Mouse (Mus musculus) midbrain, embryonic 16.5 days (tissue): Measurements from ENCODE around the gene Prdm15. TPM values are rescaled to one million over a fixed set of nuclear protein-coding genes. Genes with fewer than 3 reads are reported as not detected.

Experiments
- microRNA-seq: library from miRNA; unstranded; fragments of <30 nt; microRNA quantifications from one replicate; pipeline ENCODE4, GENCODE M21; 2017
- polyA plus RNA-seq: library from polyadenylated mRNA; unstranded; fragments of >200 nt; fragmentation: Nextera tagmentation; extraction: Ambion mirVana; gene quantifications from 2 replicates; pipeline ENCODE4 v1.2.1, GENCODE M21; 2015

The Prdm15 gene
- polyA plus RNA-seq, 1 experiment from 2014 or later, result 10.9 TPM

Small RNA genes lying within 50 kb of the gene (microRNA-seq; reads per million reads assigned to microRNA genes)
- gene Mir6964, result not detected

Other genes with a start within 250 kb of the Prdm15 start
- 0.08 and 0.16 TPM in 2 replicates for gene Tmprss2, start 240.7 kb downstream of the Prdm15 start, polyA plus RNA-seq
- gene Ripk4, start 88.1 kb downstream of the Prdm15 start, polyA plus RNA-seq, result 0.67 and 0.79 TPM in 2 replicates
- gene C2cd2, start 110.7 kb upstream of the Prdm15 start, polyA plus RNA-seq, result 11.7 and 13.4 TPM in 2 replicates
- gene Zbtb21, start 110.8 kb upstream of the Prdm15 start, polyA plus RNA-seq, result 11.9 and 12.8 TPM in 2 replicates
- 17.9 and 18.6 TPM in 2 replicates for gene B230307C23Rik, start 145.5 kb upstream of the Prdm15 start, polyA plus RNA-seq
- gene A630089N07Rik, start 230.6 kb upstream of the Prdm15 start, polyA plus RNA-seq, result 10.8 and 12.5 TPM in 2 replicates